In the genomic region with DNA sequence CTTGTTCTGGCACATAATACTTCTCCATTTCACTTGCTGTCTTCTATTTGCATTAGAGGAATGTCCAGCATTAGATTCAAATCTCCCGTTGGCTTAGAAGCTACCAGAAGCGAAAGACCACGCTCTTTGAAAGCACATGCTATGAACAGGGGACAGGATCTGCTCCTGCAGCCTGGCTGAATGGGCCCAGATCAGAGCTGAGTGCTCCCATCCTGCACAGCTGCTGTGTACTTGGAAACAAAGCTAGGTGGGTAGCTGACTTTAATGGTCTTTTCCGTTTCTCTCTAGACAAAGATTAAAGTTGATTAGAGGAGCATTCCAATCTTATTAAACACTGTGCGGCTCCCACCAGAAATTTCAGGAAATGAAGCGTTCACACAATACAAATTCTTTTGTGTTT, we compare ENCODE assay signal across 25 mouse cellular contexts.
DNase-seq lines count a peak whose midpoint lies in the region; ATAC-seq lines count a peak whose summit lies in the region.
"Had no signal": no experiment of that assay in that cellular context is flagged by ENCODE, and none has a peak within 500 bp of the region (broad histone marks: within the 10 kb centered on the region; RNA-seq: fewer than 3 reads in every experiment).

No protein-coding gene starts in this region.

- no peak overlapping the region for H3K9ac ChIP-seq in kidney, embryonic 16.5 days (replicated peaks; ENCODE audit: low read length)
- H3K9ac ChIP-seq: embryonic facial prominence, embryonic 13.5 days; forebrain, embryonic 13.5 days; heart, embryonic 13.5 days; hindbrain, embryonic 12.5 days; limb, embryonic 15.5 days; liver, embryonic 15.5 days had no signal

- 78% methylated on average over 6 of the region's 6 CpGs for WGBS in heart, embryonic 10.5 days
- 56% methylated on average over 6 of the region's 6 CpGs for whole genome bisulfite sequencing in kidney, embryonic 16.5 days

- peak; percentile 14 for DNase-seq in heart, adult 8-10 months (ENCODE audit: low spot score)
- no peak for DNase-seq in heart, embryonic 10.5 days (ENCODE audit: low spot score)
- no peak for DNase-seq in kidney, adult 8-10 months
- DNase-seq in ES-CJ7 (ENCODE audit: low read depth, low spot score) = peak; percentile 3
- DNase-seq in heart, postnatal 4 days = peak; percentile 8
- DNase-seq in urinary bladder, postnatal 10 days (ENCODE audit: low spot score) = no peak
- DNase-seq: adrenal gland, adult 8-10 months; cerebellum, adult 18-20 months; cerebellum, postnatal 14 days; gastrocnemius, adult 2 months; layer of hippocampus, adult 9-11 months; lung, postnatal 14 days; midbrain, embryonic 14.5 days; thymus, postnatal 25 days had no signal

- H3K4me2 ChIP-seq in kidney, embryonic 16.5 days (replicated peaks; ENCODE audit: low read depth, low read length) = no peak overlapping the region
- H3K4me2 ChIP-seq: embryonic facial prominence, embryonic 13.5 days; forebrain, embryonic 13.5 days; heart, embryonic 13.5 days; hindbrain, embryonic 12.5 days; limb, embryonic 15.5 days; liver, embryonic 15.5 days had no signal

- no peak overlapping the region for H3K27ac ChIP-seq in heart, embryonic 10.5 days
- H3K27ac ChIP-seq in kidney, embryonic 16.5 days (ENCODE audit: low read length) = 0 out of 2 replicates have a peak overlapping the region, but pooled peaks have one; percentile 24
- H3K27ac ChIP-seq: embryonic facial prominence, embryonic 13.5 days; forebrain, embryonic 13.5 days; heart, embryonic 13.5 days; hindbrain, embryonic 12.5 days; limb, embryonic 15.5 days; liver, embryonic 15.5 days had no signal

- H3K36me3 ChIP-seq in heart, embryonic 10.5 days = no peaks in the 10 kb centered on the region
- no peaks in the 10 kb centered on the region for H3K36me3 ChIP-seq in kidney, embryonic 16.5 days (ENCODE audit: insufficient read depth, low read length)
- H3K36me3 ChIP-seq: embryonic facial prominence, embryonic 13.5 days; heart, embryonic 13.5 days; hindbrain, embryonic 12.5 days; limb, embryonic 15.5 days; liver, embryonic 15.5 days had no signal

- no peaks in the 10 kb centered on the region for H3K27me3 ChIP-seq in heart, embryonic 10.5 days (ENCODE audit: insufficient read depth, poor library complexity, severe bottlenecking)
- H3K27me3 ChIP-seq in kidney, embryonic 16.5 days (ENCODE audit: insufficient read depth, low read length) = no peaks in the 10 kb centered on the region
- H3K27me3 ChIP-seq: embryonic facial prominence, embryonic 13.5 days; forebrain, embryonic 13.5 days; heart, embryonic 13.5 days; hindbrain, embryonic 12.5 days; limb, embryonic 15.5 days; liver, embryonic 15.5 days; Patski had no signal

- no peaks in the 10 kb centered on the region for H3K9me3 ChIP-seq in heart, embryonic 10.5 days
- no peaks in the 10 kb centered on the region for H3K9me3 ChIP-seq in kidney, embryonic 16.5 days (ENCODE audit: low read length)
- H3K9me3 ChIP-seq: embryonic facial prominence, embryonic 13.5 days; forebrain, embryonic 13.5 days; heart, embryonic 13.5 days; hindbrain, embryonic 12.5 days; limb, embryonic 15.5 days; liver, embryonic 15.5 days had no signal

- no peaks in the 10 kb centered on the region for H3K4me1 ChIP-seq in heart, embryonic 10.5 days
- peaks cover 7% of the 10 kb centered on the region for H3K4me1 ChIP-seq in kidney, embryonic 16.5 days (ENCODE audit: insufficient read depth, low read length)
- H3K4me1 ChIP-seq: embryonic facial prominence, embryonic 13.5 days; forebrain, embryonic 13.5 days; heart, embryonic 13.5 days; hindbrain, embryonic 12.5 days; limb, embryonic 15.5 days; liver, embryonic 15.5 days had no signal

- no peak for ATAC-seq in kidney, embryonic 16.5 days (ENCODE audit: low FRiP score, low TSS enrichment)
- ATAC-seq in megakaryocyte, adult 5-6 weeks (ENCODE audit: poor library complexity, severe bottlenecking) = no peak
- ATAC-seq: activated CD4-positive, CD25-positive, alpha-beta regulatory T cell, adult 4 months; CD4-positive, CD25-positive, alpha-beta regulatory T cell, adult 4 months; forebrain, embryonic 13.5 days; Patski had no signal

- H3K4me3 ChIP-seq in heart, embryonic 10.5 days = no peak overlapping the region
- no peak overlapping the region for H3K4me3 ChIP-seq in kidney, embryonic 16.5 days (ENCODE audit: low read length)
- H3K4me3 ChIP-seq: embryonic facial prominence, embryonic 13.5 days; forebrain, embryonic 13.5 days; gastrocnemius, adult 2 months; heart, embryonic 13.5 days; hindbrain, embryonic 12.5 days; limb, embryonic 15.5 days; liver, embryonic 15.5 days had no signal

Comparison
In these comparisons a context has a peak if more than half of its experiments do, and no peak if none do; other contexts are left out.
1. DNase-seq: peak in heart, adult 8-10 months (single experiment), ES-CJ7 (single experiment) and heart, postnatal 4 days (single experiment); none in heart, embryonic 10.5 days (single experiment), kidney, adult 8-10 months (0 of 2) and urinary bladder, postnatal 10 days (single experiment).